Mouse (Mus musculus): ENCODE measurements at regions not wholly inside any gene's neighbourhood (a gene's known extent, or its start where the extent isn't known, plus 50 kb on each side); places are given as distances from the start of the nearest gene placed in this dataset.

- CTCF ChIA-PET: no interaction called here
- POLR2A ChIA-PET: no interaction called here
Observed at GRCm38 (mm10) chr12:49732351-49732750, 347.4 kb downstream of the Gm43517 start.

GRCm38 (mm10) chr12:49737100-49737499, 352.1 kb downstream of the Gm43517 start:
- CTCF ChIA-PET: no interaction called here
- POLR2A ChIA-PET: no interaction called here

- POLR2A ChIA-PET: no interaction called here
Observed at GRCm38 (mm10) chr12:49739960-49740740, 355.2 kb downstream of the Gm43517 start.

GRCm38 (mm10) chr12:49743402-49743801, 358.4 kb downstream of the Gm43517 start:
- ChIA-PET POLR2A (no interaction called here), CTCF (no interaction called here)

More at GRCm38 (mm10) chr12:49739960-49740740, 355.2 kb downstream of the Gm43517 start:
- CTCF ChIA-PET: no interaction called here

- ChIA-PET CTCF (no interaction called here), POLR2A (no interaction called here)
Observed at GRCm38 (mm10) chr12:49747081-49747480, 362.1 kb downstream of the Gm43517 start.

GRCm38 (mm10) chr12:49758391-49758790, 373.4 kb downstream of the Gm43517 start:
- POLR2A ChIA-PET: no interaction called here
- CTCF ChIA-PET: no interaction called here

GRCm38 (mm10) chr12:49764541-49764940, 379.6 kb downstream of the Gm43517 start:
- ChIA-PET POLR2A (no interaction called here), CTCF (no interaction called here)

GRCm38 (mm10) chr12:49808341-49808740, 423.4 kb downstream of the Gm43517 start:
- CTCF ChIA-PET: no interaction called here
- POLR2A ChIA-PET: no interaction called here

- CTCF ChIA-PET: no interaction called here
- POLR2A ChIA-PET: no interaction called here
Observed at GRCm38 (mm10) chr12:49814653-49815052, 429.7 kb downstream of the Gm43517 start.

GRCm38 (mm10) chr12:49827769-49828168, 442.8 kb downstream of the Gm43517 start:
- POLR2A ChIA-PET: no interaction called here
- CTCF ChIA-PET: interaction anchor here in 1 of 4 experiments (0.6 kb wide), 1 partner anchor 31 kb away, joined by 3 read pairs; no protein-coding TSS in a partner anchor

GRCm38 (mm10) chr12:49828553-49828952, 443.6 kb downstream of the Gm43517 start:
- CTCF ChIA-PET: interaction anchor here in 1 of 4 experiments (0.6 kb wide), 1 partner anchor 32 kb away, joined by 3 read pairs; no protein-coding TSS in a partner anchor

GRCm38 (mm10) chr12:49830665-49831064, 445.7 kb downstream of the Gm43517 start:
- CTCF ChIA-PET: no interaction called here

More at GRCm38 (mm10) chr12:49828553-49828952, 443.6 kb downstream of the Gm43517 start:
- POLR2A ChIA-PET: no interaction called here

GRCm38 (mm10) chr12:49832118-49832847, 447.3 kb downstream of the Gm43517 start:
- POLR2A ChIA-PET: interaction anchor here in 1 of 4 experiments (0.6 kb wide), 1 partner anchor 203 kb away, joined by 3 read pairs; no protein-coding TSS in a partner anchor
- CTCF ChIA-PET: interaction anchor here in 1 of 4 experiments (0.7 kb wide), 1 partner anchor 32 kb away, joined by 7 read pairs; no protein-coding TSS in a partner anchor

More at GRCm38 (mm10) chr12:49830665-49831064, 445.7 kb downstream of the Gm43517 start:
- POLR2A ChIA-PET: interaction anchor here in 1 of 4 experiments (0.5 kb wide), 1 partner anchor 454 kb away, joined by 4 read pairs; no protein-coding TSS in a partner anchor

GRCm38 (mm10) chr12:49836282-49837070, 451.5 kb downstream of the Gm43517 start:
- ChIA-PET POLR2A (no interaction called here), CTCF (no interaction called here)

- POLR2A ChIA-PET: no interaction called here
- CTCF ChIA-PET: no interaction called here
Observed at GRCm38 (mm10) chr12:49885507-49885906, 500.5 kb downstream of the Gm43517 start.

GRCm38 (mm10) chr12:49887246-49887645, 502.3 kb downstream of the Gm43517 start:
- CTCF ChIA-PET: no interaction called here

GRCm38 (mm10) chr12:49897768-49898167, 512.8 kb downstream of the Gm43517 start:
- POLR2A ChIA-PET: interaction anchor here in 1 of 4 experiments (0.6 kb wide), 1 partner anchor 1715 kb away, joined by 3 read pairs; no protein-coding TSS in a partner anchor
- CTCF ChIA-PET: no interaction called here

More at GRCm38 (mm10) chr12:49887246-49887645, 502.3 kb downstream of the Gm43517 start:
- POLR2A ChIA-PET: no interaction called here

GRCm38 (mm10) chr12:49915691-49916090, 530.7 kb downstream of the Gm43517 start:
- POLR2A ChIA-PET: no interaction called here
- CTCF ChIA-PET: no interaction called here

- CTCF ChIA-PET: no interaction called here
- POLR2A ChIA-PET: no interaction called here
Observed at GRCm38 (mm10) chr12:49921608-49922007, 536.6 kb downstream of the Gm43517 start.

GRCm38 (mm10) chr12:49940818-49941217, 555.8 kb downstream of the Gm43517 start:
- CTCF ChIA-PET: no interaction called here
- POLR2A ChIA-PET: no interaction called here

Measured in embryonic stem cell, embryonic (primary cell).